Mouse (Mus musculus): Measurements from ENCODE around the gene Nf1. TPM values are rescaled to one million over a fixed set of nuclear protein-coding genes. Genes with fewer than 3 reads are reported as not detected.

Nf1 gene
- polyA plus RNA-seq, 1 experiment from 2014 or later = 9.6 TPM

DNA sequence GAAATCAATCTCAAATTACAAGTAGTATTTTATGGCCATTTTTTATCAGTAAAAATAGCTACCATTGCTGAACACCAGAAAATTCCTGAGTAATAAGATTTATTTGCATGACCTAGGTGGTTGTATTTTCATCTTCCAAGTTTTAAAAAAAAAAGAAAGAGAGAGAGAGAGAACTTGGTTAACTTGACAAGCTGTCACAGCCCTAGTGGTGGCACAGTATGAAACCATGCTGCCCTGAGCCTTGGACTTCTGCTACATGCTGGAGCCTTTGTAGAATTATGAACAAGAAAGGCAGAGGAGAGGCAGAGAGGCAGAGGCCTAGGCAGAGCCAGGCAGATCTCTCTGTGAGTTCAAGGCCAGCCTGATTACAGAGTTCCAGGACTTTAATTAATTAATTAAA is 182.4 kb downstream of the Nf1 start:
- no peaks in the 10 kb centered on the region for H3K4me1 ChIP-seq (ENCODE audit: control insufficient read depth, insufficient read depth, low read length)
- H3K9me3 ChIP-seq (replicated peaks; ENCODE audit: control insufficient read depth, low read length) = no peaks in the 10 kb centered on the region
- H3K27me3 ChIP-seq (ENCODE audit: control insufficient read depth, insufficient read depth, low read length) = no peaks in the 10 kb centered on the region
- no peak overlapping the region for H3K9ac ChIP-seq (ENCODE audit: low read depth, low read length)
- no peak overlapping the region for H3K4me3 ChIP-seq (ENCODE audit: low read depth, low read length)
- H3K27ac ChIP-seq (ENCODE audit: low read depth, low read length) = no peak overlapping the region
- no peaks in the 10 kb centered on the region for H3K36me3 ChIP-seq (ENCODE audit: control insufficient read depth, insufficient read depth, low read length)
- no peak for ATAC-seq (replicated peaks; ENCODE audit: insufficient number of reproducible peaks, low FRiP score, low TSS enrichment)
- H3K4me2 ChIP-seq = no peak overlapping the region

DNA sequence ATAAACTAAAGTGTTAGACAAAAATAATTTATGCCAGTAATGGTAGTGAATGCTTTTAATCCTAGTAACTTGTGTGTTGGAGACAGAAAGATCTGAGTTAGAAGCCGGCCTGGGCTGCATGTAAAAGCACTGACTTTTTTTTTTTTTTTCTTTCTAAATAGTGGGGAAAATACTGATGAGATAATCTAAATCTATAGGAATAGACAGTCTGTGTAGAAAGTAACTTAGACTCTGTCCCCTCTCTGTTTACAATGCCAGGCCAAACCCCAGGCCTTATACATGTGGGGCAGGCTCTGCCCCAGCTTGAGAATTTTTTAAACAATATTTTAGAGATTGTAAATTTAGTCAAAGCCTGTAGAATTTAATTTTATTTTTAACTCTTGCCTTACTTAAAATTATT is 183.5 kb downstream of the Nf1 start:
- no peaks in the 10 kb centered on the region for H3K27me3 ChIP-seq (ENCODE audit: control insufficient read depth, insufficient read depth, low read length)
- H3K9me3 ChIP-seq (replicated peaks; ENCODE audit: control insufficient read depth, low read length) = no peaks in the 10 kb centered on the region
- H3K9ac ChIP-seq (ENCODE audit: low read depth, low read length) = no peak overlapping the region
- H3K4me1 ChIP-seq (ENCODE audit: control insufficient read depth, insufficient read depth, low read length) = peaks cover 5% of the 10 kb centered on the region
- H3K4me3 ChIP-seq (ENCODE audit: low read depth, low read length) = no peak overlapping the region
- no peak overlapping the region for H3K4me2 ChIP-seq
- 89% methylated on average over 1 of the region's 1 CpGs for WGBS (ENCODE audit: insufficient replicate concordance)
- no peak overlapping the region for H3K27ac ChIP-seq (ENCODE audit: low read depth, low read length)
- 0 out of 2 replicates have a peak, but pooled peaks cover under 1% of the 10 kb centered on the region for H3K36me3 ChIP-seq (ENCODE audit: control insufficient read depth, insufficient read depth, low read length)
- no peak for ATAC-seq (replicated peaks; ENCODE audit: insufficient number of reproducible peaks, low FRiP score, low TSS enrichment)

DNA sequence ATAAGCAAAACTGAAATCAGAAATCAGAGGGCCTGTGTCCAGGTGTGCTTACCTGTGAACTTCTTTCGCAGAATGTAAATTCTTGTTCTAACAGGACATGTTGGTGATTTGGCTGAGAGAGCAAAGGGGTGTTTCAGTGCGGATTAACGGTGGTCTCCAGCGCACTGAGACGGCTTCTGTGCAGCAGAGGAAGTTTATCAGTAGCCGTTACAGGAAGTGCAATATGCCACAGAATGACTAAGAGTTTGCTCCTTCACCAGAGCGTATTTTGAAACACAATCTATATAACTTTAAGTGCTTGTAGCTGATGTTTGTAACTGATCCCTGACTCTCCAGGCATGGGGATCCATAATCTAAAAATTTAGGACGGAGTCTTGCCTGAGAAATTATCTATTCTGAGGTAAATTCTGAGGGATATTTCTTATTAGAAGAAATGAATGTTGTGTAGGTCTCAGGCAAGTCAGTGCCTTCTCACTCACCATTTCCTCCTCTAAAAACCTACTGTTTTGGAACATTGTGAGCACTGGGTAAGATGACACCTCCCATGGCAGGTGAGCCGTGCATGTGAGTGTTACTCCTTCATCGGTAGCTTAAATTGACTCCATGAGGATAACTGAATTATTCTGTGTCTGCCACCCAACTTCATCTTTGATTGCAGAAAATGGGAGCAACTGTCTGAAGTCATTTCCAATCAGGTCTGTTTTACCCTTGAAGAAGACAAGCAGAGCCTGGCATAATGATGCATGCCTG is 184.2 kb downstream of the Nf1 start, which contains the start of gene Evi2b:
TSS of gene Evi2b (minus strand) at position 203 of the 750 bp plus-strand sequence.
- Histone ChIP-seq H3K27ac (ENCODE audit: low read depth, low read length) (no peak within 1 kb of the TSS), H3K27me3 (ENCODE audit: control insufficient read depth, insufficient read depth, low read length) (no peaks in the 10 kb centered on the region), H3K9me3 (replicated peaks; ENCODE audit: control insufficient read depth, low read length) (no peaks in the 10 kb centered on the region), H3K4me2 (no peak within 1 kb of the TSS), H3K36me3 (ENCODE audit: control insufficient read depth, insufficient read depth, low read length) (0 out of 2 replicates have a peak, but pooled peaks cover 4% of the 10 kb centered on the region), H3K4me3 (ENCODE audit: low read depth, low read length) (no peak within 1 kb of the TSS), H3K9ac (ENCODE audit: low read depth, low read length) (no peak within 1 kb of the TSS), H3K4me1 (ENCODE audit: control insufficient read depth, insufficient read depth, low read length) (peaks cover 5% of the 10 kb centered on the region)
- no peak for ATAC-seq (replicated peaks; ENCODE audit: insufficient number of reproducible peaks, low FRiP score, low TSS enrichment)
- WGBS (ENCODE audit: insufficient replicate concordance) = 71% methylated on average over 10 of the region's 10 CpGs

GRCm38 (mm10) chr11:79524310-79524575 is 184.8 kb downstream of the Nf1 start:
- H3K36me3 ChIP-seq (ENCODE audit: control insufficient read depth, insufficient read depth, low read length) = 0 out of 2 replicates have a peak, but pooled peaks cover 4% of the 10 kb centered on the region
- no peaks in the 10 kb centered on the region for H3K9me3 ChIP-seq (replicated peaks; ENCODE audit: control insufficient read depth, low read length)
- H3K9ac ChIP-seq (ENCODE audit: low read depth, low read length) = no peak overlapping the region
- H3K4me2 ChIP-seq = no peak overlapping the region
- H3K27me3 ChIP-seq (ENCODE audit: control insufficient read depth, insufficient read depth, low read length) = no peaks in the 10 kb centered on the region
- ATAC-seq (replicated peaks; ENCODE audit: insufficient number of reproducible peaks, low FRiP score, low TSS enrichment) = no peak
- H3K4me3 ChIP-seq (ENCODE audit: low read depth, low read length) = no peak overlapping the region
- H3K4me1 ChIP-seq (ENCODE audit: control insufficient read depth, insufficient read depth, low read length) = peaks cover 5% of the 10 kb centered on the region
- H3K27ac ChIP-seq (ENCODE audit: low read depth, low read length) = no peak overlapping the region
- 98% methylated on average over 1 of the region's 1 CpGs for WGBS (ENCODE audit: insufficient replicate concordance)

- WGBS (ENCODE audit: insufficient replicate concordance) = 87% methylated on average over 3 of the region's 3 CpGs
- Histone ChIP-seq H3K27ac (ENCODE audit: low read depth, low read length) (no peak overlapping the region), H3K9ac (ENCODE audit: low read depth, low read length) (no peak overlapping the region), H3K4me2 (no peak overlapping the region), H3K27me3 (ENCODE audit: control insufficient read depth, insufficient read depth, low read length) (no peaks in the 10 kb centered on the region), H3K9me3 (replicated peaks; ENCODE audit: control insufficient read depth, low read length) (no peaks in the 10 kb centered on the region), H3K4me3 (ENCODE audit: low read depth, low read length) (no peak overlapping the region), H3K36me3 (ENCODE audit: control insufficient read depth, insufficient read depth, low read length) (0 out of 2 replicates have a peak, but pooled peaks cover 4% of the 10 kb centered on the region), H3K4me1 (ENCODE audit: control insufficient read depth, insufficient read depth, low read length) (peaks cover 5% of the 10 kb centered on the region)
- no peak for ATAC-seq (replicated peaks; ENCODE audit: insufficient number of reproducible peaks, low FRiP score, low TSS enrichment)
Observed at GRCm38 (mm10) chr11:79526549-79526948, 187.1 kb downstream of the Nf1 start.

- Histone ChIP-seq H3K27ac (ENCODE audit: low read depth, low read length) (no peak overlapping the region), H3K4me2 (no peak overlapping the region), H3K9me3 (replicated peaks; ENCODE audit: control insufficient read depth, low read length) (no peaks in the 10 kb centered on the region), H3K4me1 (ENCODE audit: control insufficient read depth, insufficient read depth, low read length) (peaks cover 5% of the 10 kb centered on the region), H3K27me3 (ENCODE audit: control insufficient read depth, insufficient read depth, low read length) (no peaks in the 10 kb centered on the region), H3K9ac (ENCODE audit: low read depth, low read length) (no peak overlapping the region), H3K4me3 (ENCODE audit: low read depth, low read length) (no peak overlapping the region), H3K36me3 (ENCODE audit: control insufficient read depth, insufficient read depth, low read length) (0 out of 2 replicates have a peak, but pooled peaks cover 4% of the 10 kb centered on the region)
- ATAC-seq (replicated peaks; ENCODE audit: insufficient number of reproducible peaks, low FRiP score, low TSS enrichment) = no peak
- WGBS (ENCODE audit: insufficient replicate concordance) = 64% methylated on average over 15 of the region's 15 CpGs
Observed at GRCm38 (mm10) chr11:79527015-79527738, 187.7 kb downstream of the Nf1 start.

DNA sequence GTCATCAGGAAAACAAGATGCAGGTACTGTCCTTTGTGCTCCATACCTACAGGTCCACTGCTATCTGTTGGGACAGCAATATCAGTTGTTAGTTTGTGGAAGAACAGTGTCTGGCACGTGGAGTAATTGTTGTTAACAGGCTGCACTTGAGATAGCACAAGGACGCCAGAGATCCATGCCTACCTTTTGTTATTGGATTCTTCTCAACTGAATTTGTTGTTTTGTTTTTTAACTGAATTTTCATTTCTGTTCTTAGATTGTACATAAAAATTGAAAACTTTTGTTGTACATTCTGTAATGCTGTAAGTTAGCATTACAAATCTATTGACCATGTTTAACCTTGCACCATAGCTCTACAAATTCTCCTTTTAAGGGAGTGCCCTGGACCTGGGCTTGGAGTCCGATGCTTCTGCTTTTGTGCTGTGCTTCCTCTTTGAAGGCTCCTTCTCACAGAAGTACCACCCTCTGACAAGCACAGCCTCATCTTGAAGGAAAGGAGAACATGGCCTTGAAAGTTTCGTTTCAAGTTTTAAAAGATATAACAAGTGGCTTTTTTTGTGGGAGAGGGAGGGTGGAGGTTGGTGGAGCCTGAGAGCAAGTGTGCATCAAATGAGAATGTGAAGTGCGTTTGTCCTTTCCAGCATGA is 188.4 kb downstream of the Nf1 start:
- H3K9ac ChIP-seq (ENCODE audit: low read depth, low read length) = no peak overlapping the region
- peaks cover 5% of the 10 kb centered on the region for H3K4me1 ChIP-seq (ENCODE audit: control insufficient read depth, insufficient read depth, low read length)
- 69% methylated on average over 5 of the region's 5 CpGs for WGBS (ENCODE audit: insufficient replicate concordance)
- no peaks in the 10 kb centered on the region for H3K9me3 ChIP-seq (replicated peaks; ENCODE audit: control insufficient read depth, low read length)
- no peak overlapping the region for H3K27ac ChIP-seq (ENCODE audit: low read depth, low read length)
- H3K36me3 ChIP-seq (ENCODE audit: control insufficient read depth, insufficient read depth, low read length) = 0 out of 2 replicates have a peak, but pooled peaks cover 4% of the 10 kb centered on the region
- no peak overlapping the region for H3K4me3 ChIP-seq (ENCODE audit: low read depth, low read length)
- H3K4me2 ChIP-seq = no peak overlapping the region
- no peak for ATAC-seq (replicated peaks; ENCODE audit: insufficient number of reproducible peaks, low FRiP score, low TSS enrichment)
- no peaks in the 10 kb centered on the region for H3K27me3 ChIP-seq (ENCODE audit: control insufficient read depth, insufficient read depth, low read length)

DNA sequence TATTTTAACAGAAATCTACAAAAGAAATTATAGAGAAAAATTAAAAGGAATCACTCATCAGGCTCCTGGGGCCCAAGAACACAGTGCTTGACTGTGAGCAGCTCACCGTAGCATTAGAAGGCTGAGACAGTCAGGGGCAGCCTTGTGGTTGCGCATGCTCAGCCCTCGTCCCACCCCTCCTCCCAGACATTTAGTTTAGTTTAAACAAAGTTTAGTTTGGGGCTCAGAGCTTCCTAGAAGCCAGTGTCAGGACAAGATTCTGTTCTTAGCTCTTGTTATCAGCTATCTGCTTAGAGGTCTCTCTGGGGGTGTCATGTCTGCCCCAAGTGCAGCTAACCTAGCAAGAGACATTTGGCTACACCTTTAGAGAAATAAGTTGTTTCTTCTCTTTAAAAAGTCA is 189.1 kb downstream of the Nf1 start:
- Histone ChIP-seq H3K36me3 (ENCODE audit: control insufficient read depth, insufficient read depth, low read length) (0 out of 2 replicates have a peak, but pooled peaks cover 4% of the 10 kb centered on the region), H3K9me3 (replicated peaks; ENCODE audit: control insufficient read depth, low read length) (no peaks in the 10 kb centered on the region), H3K4me2 (no peak overlapping the region), H3K4me3 (ENCODE audit: low read depth, low read length) (no peak overlapping the region), H3K4me1 (ENCODE audit: control insufficient read depth, insufficient read depth, low read length) (peaks cover 7% of the 10 kb centered on the region), H3K27me3 (ENCODE audit: control insufficient read depth, insufficient read depth, low read length) (no peaks in the 10 kb centered on the region), H3K27ac (ENCODE audit: low read depth, low read length) (no peak overlapping the region), H3K9ac (ENCODE audit: low read depth, low read length) (no peak overlapping the region)
- WGBS (ENCODE audit: insufficient replicate concordance) = 89% methylated on average over 3 of the region's 3 CpGs
- no peak for ATAC-seq (replicated peaks; ENCODE audit: insufficient number of reproducible peaks, low FRiP score, low TSS enrichment)

Data from heart, embryonic 11.5 days (tissue).